Mouse (Mus musculus): ENCODE results near the gene Tldc1.

GRCm38 (mm10) chr8:119740634-119741033 is 37.6 kb downstream of the Tldc1 start:
- TF ChIP-seq CTCF (IDR thresholded peaks at IDR 0.05; ENCODE audit: low read depth, low read length) (no peak), GATA1 (IDR thresholded peaks at IDR 0.05; ENCODE audit: borderline replicate concordance, low read length) (no peak), TAL1 (conservative IDR thresholded peaks at IDR 0.05; ENCODE audit: low read depth, low read length) (no peak), GATA2 (IDR thresholded peaks at IDR 0.05; ENCODE audit: borderline replicate concordance, low read depth, low read length) (no peak)

Measured in G1E (cell line).